In genomic region chr7:130304642-130305041, GRCm38 (mm10) we compare ENCODE assay signal across 25 mouse cellular contexts.
DNase-seq lines count a peak whose midpoint lies in the region; TF ChIP-seq lines count a peak whose summit lies in the region.
"Had no signal": no experiment of that assay in that cellular context is flagged by ENCODE, and none has a peak within 500 bp of the region (broad histone marks: within the 10 kb centered on the region; RNA-seq: fewer than 3 reads in every experiment).

No protein-coding gene starts in this region.

- no peaks in the 10 kb centered on the region for H3K27me3 ChIP-seq in forebrain, embryonic 10.5 days (ENCODE audit: poor library complexity, severe bottlenecking)
- H3K27me3 ChIP-seq: hindbrain, embryonic 12.5 days; intestine, embryonic 15.5 days; limb, embryonic 13.5 days; neural tube, embryonic 13.5 days had no signal

- TF ChIP-seq POLR2A in cortical plate, adult 2 months (IDR thresholded peaks at IDR 0.05; ENCODE audit: extremely low read depth, insufficient read depth, low read length), result no peak
- TF ChIP-seq POLR2A in lung, adult 2 months (IDR thresholded peaks at IDR 0.05; ENCODE audit: borderline replicate concordance, extremely low read depth, low read depth, low read length), result no peak

- TF ChIP-seq CTCF in left cerebral cortex, adult 2 months (IDR thresholded peaks at IDR 0.05), result no peak
- TF ChIP-seq CTCF in cortical plate, adult 2 months (IDR thresholded peaks at IDR 0.05; ENCODE audit: extremely low read depth, insufficient read depth, low read length), result no peak
- TF ChIP-seq CTCF in lung, adult 2 months (IDR thresholded peaks at IDR 0.05; ENCODE audit: insufficient read depth, low read length), result no peak

- no peaks in the 10 kb centered on the region for H3K36me3 ChIP-seq in forebrain, embryonic 10.5 days (replicated peaks)
- H3K36me3 ChIP-seq: hindbrain, embryonic 12.5 days; intestine, embryonic 15.5 days; limb, embryonic 13.5 days; midbrain, embryonic 12.5 days; neural tube, embryonic 13.5 days had no signal

- no peaks in the 10 kb centered on the region for H3K4me1 ChIP-seq in cortical plate, adult 2 months (ENCODE audit: control insufficient read depth, insufficient read depth, low read length)
- peaks cover 4% of the 10 kb centered on the region; the same call in 1 of the 2 replicates for H3K4me1 ChIP-seq in forebrain, embryonic 10.5 days
- no peaks in the 10 kb centered on the region for H3K4me1 ChIP-seq in lung, adult 2 months (ENCODE audit: control insufficient read depth, insufficient read depth, low read length)
- H3K4me1 ChIP-seq: hindbrain, embryonic 12.5 days; intestine, embryonic 15.5 days; midbrain, embryonic 12.5 days; neural tube, embryonic 13.5 days had no signal

- no peak overlapping the region for H3K4me3 ChIP-seq in left cerebral cortex, adult 2 months
- no peak overlapping the region for H3K4me3 ChIP-seq in cortical plate, adult 2 months (ENCODE audit: insufficient read depth, low read length)
- H3K4me3 ChIP-seq in forebrain, embryonic 10.5 days, result no peak overlapping the region
- H3K4me3 ChIP-seq in lung, adult 2 months (replicated peaks; ENCODE audit: extremely low read depth, low read depth, low read length), result no peak overlapping the region
- H3K4me3 ChIP-seq: hindbrain, embryonic 12.5 days; intestine, embryonic 15.5 days; limb, embryonic 13.5 days; midbrain, embryonic 12.5 days; neural tube, embryonic 13.5 days had no signal

- intact Hi-C loops in left cerebral cortex, adult 2 months (cut with DNase I), result no loop called here
- intact Hi-C loops in left cerebral cortex, postnatal 36 days (cut with DNase I), result no loop called here

- H3K27ac ChIP-seq in left cerebral cortex, adult 2 months, result peak overlapping the region; percentile 44; the same call in 1 of the 2 replicates
- H3K27ac ChIP-seq in cortical plate, adult 2 months (ENCODE audit: insufficient read depth, low read length), result peak overlapping the region; percentile 49; the same call in 1 of the 2 replicates
- no peak overlapping the region for H3K27ac ChIP-seq in forebrain, embryonic 10.5 days
- H3K27ac ChIP-seq: hindbrain, embryonic 12.5 days; hindbrain, postnatal 0 days; intestine, embryonic 15.5 days; limb, embryonic 13.5 days; midbrain, embryonic 12.5 days; neural tube, embryonic 13.5 days had no signal

- no peaks in the 10 kb centered on the region for H3K9me3 ChIP-seq in forebrain, embryonic 10.5 days
- H3K9me3 ChIP-seq: hindbrain, embryonic 12.5 days; intestine, embryonic 15.5 days; limb, embryonic 13.5 days; midbrain, embryonic 12.5 days; neural tube, embryonic 13.5 days had no signal

- DNase-seq in frontal cortex, adult 2 months (ENCODE audit: extremely low spot score in 1 of 2, low spot score in 1 of 2), result peak; percentile 10 to 25
- DNase-seq in frontal cortex, postnatal 36 days (ENCODE audit: low spot score in 2 of 2), result no peak
- no peak for DNase-seq in left cerebral cortex, adult 2 months (ENCODE audit: extremely low spot score in 1 of 2, low spot score in 2 of 2)
- no peak for DNase-seq in left cerebral cortex, postnatal 36 days (ENCODE audit: low spot score in 2 of 2)
- peak; percentile 29 for DNase-seq in layer of hippocampus, adult 9-10 months (ENCODE audit: low spot score)
- DNase-seq in forebrain, embryonic 10.5 days (ENCODE audit: extremely low spot score, low spot score), result no peak
- DNase-seq in lung, adult 2 months, result no peak
- DNase-seq: adrenal gland, adult 2 months; adrenal gland, postnatal 36 days; B cell, adult 2 months; cerebellum, postnatal 14 days; gastrocnemius, postnatal 36 days; heart, adult 18-20 months; heart, postnatal 36 days; kidney, adult 2 months; kidney, postnatal 36 days; lung, postnatal 36 days; right cerebral cortex, postnatal 14 days had no signal

- WGBS in forebrain, embryonic 10.5 days, result 64% methylated on average over 1 of the region's 1 CpGs
- WGBS in lung, adult 2 months, result 83% methylated on average over 1 of the region's 1 CpGs

Comparison
In these comparisons a context has a peak if more than half of its experiments do, and no peak if none do; other contexts are left out.
1. DNase-seq: peak in frontal cortex, adult 2 months (2 of 2) and layer of hippocampus, adult 9-10 months (single experiment); none in frontal cortex, postnatal 36 days (0 of 2), left cerebral cortex, adult 2 months (0 of 2), left cerebral cortex, postnatal 36 days (0 of 2), forebrain, embryonic 10.5 days (single experiment) and lung, adult 2 months (single experiment).